In the genomic region with DNA sequence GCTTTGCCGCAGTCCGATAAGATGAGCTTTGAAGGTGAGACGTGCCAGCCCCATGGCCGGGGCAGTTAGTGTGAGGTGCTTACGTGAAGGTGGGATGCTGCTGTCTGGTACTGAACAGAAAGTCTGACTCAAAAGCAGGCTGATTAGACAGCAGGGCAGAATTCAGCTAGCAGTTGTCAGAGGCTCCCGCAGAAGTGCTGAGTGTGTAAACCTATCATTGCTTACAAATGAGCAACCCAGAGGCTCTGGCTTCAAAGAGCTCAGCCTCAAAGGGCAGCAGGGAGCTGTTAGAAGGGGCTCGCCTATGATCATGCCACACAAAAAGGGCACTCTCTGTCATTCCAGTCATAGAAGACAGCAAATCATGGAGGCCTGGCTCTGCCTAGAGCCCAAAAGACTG, we compare ENCODE assay signal across 14 mouse cellular contexts.
DNase-seq lines count a peak whose midpoint lies in the region; ATAC-seq lines count a peak whose summit lies in the region.
"Had no signal": no experiment of that assay in that cellular context is flagged by ENCODE, and none has a peak within 500 bp of the region (broad histone marks: within the 10 kb centered on the region; RNA-seq: fewer than 3 reads in every experiment).

No protein-coding gene starts in this region.

- H3K4me1 ChIP-seq in forebrain, embryonic 14.5 days (ENCODE audit: control insufficient read depth, insufficient read depth, low read length): peaks cover 2% of the 10 kb centered on the region; the same call in 1 of the 2 replicates
- peaks cover 7% of the 10 kb centered on the region for H3K4me1 ChIP-seq in hindbrain, embryonic 12.5 days
- peaks cover 17% of the 10 kb centered on the region for H3K4me1 ChIP-seq in midbrain, embryonic 16.5 days (ENCODE audit: control insufficient read depth, insufficient read depth, low read length)

- no peak overlapping the region for H3K27ac ChIP-seq in forebrain, embryonic 14.5 days (ENCODE audit: low read depth, low read length)
- H3K27ac ChIP-seq in hindbrain, embryonic 12.5 days: peak overlapping the region; percentile 40
- peak overlapping the region; percentile 48 for H3K27ac ChIP-seq in midbrain, embryonic 16.5 days (ENCODE audit: low read length)

- H3K27me3 ChIP-seq in forebrain, embryonic 14.5 days (replicated peaks; ENCODE audit: control insufficient read depth, insufficient read depth, low read length): no peaks in the 10 kb centered on the region
- no peaks in the 10 kb centered on the region for H3K27me3 ChIP-seq in hindbrain, embryonic 12.5 days
- no peaks in the 10 kb centered on the region for H3K27me3 ChIP-seq in midbrain, embryonic 16.5 days (ENCODE audit: control insufficient read depth, insufficient read depth, low read depth, low read length)

- no peak overlapping the region for H3K4me3 ChIP-seq in forebrain, embryonic 14.5 days (ENCODE audit: low read depth, low read length)
- no peak overlapping the region for H3K4me3 ChIP-seq in hindbrain, embryonic 12.5 days
- no peak overlapping the region for H3K4me3 ChIP-seq in midbrain, embryonic 16.5 days (ENCODE audit: low read depth, low read length)

- no peak overlapping the region for H3K4me2 ChIP-seq in forebrain, embryonic 14.5 days (ENCODE audit: low read length)
- no peak overlapping the region for H3K4me2 ChIP-seq in hindbrain, embryonic 12.5 days (replicated peaks)
- no peak overlapping the region for H3K4me2 ChIP-seq in midbrain, embryonic 16.5 days (ENCODE audit: low read length)

- H3K36me3 ChIP-seq in forebrain, embryonic 14.5 days (ENCODE audit: control insufficient read depth, insufficient read depth, low read length): no peaks in the 10 kb centered on the region
- no peaks in the 10 kb centered on the region for H3K36me3 ChIP-seq in hindbrain, embryonic 12.5 days
- H3K36me3 ChIP-seq in midbrain, embryonic 16.5 days (ENCODE audit: control insufficient read depth, insufficient read depth, low read length): no peaks in the 10 kb centered on the region

- 52% methylated on average over 7 of the region's 7 CpGs for WGBS in forebrain, embryonic 14.5 days
- 68% methylated on average over 7 of the region's 7 CpGs for WGBS in hindbrain, embryonic 12.5 days
- 35% methylated on average over 7 of the region's 7 CpGs for WGBS in midbrain, embryonic 16.5 days

- ATAC-seq in forebrain, embryonic 14.5 days: peak; percentile 74
- ATAC-seq in hindbrain, embryonic 12.5 days (ENCODE audit: low FRiP score): peak; percentile 35; the same call in 1 of the 2 replicates
- peak; percentile 93 for ATAC-seq in midbrain, embryonic 16.5 days
- ATAC-seq: intestine, embryonic 16.5 days had no signal

- no peak overlapping the region for H3K9ac ChIP-seq in forebrain, embryonic 14.5 days (ENCODE audit: low read length)
- no peak overlapping the region for H3K9ac ChIP-seq in hindbrain, embryonic 12.5 days
- H3K9ac ChIP-seq in midbrain, embryonic 16.5 days (ENCODE audit: low read depth, low read length): no peak overlapping the region

- no peaks in the 10 kb centered on the region for H3K9me3 ChIP-seq in forebrain, embryonic 14.5 days (replicated peaks; ENCODE audit: control insufficient read depth, low read length)
- H3K9me3 ChIP-seq in hindbrain, embryonic 12.5 days (replicated peaks): no peaks in the 10 kb centered on the region
- no peaks in the 10 kb centered on the region for H3K9me3 ChIP-seq in midbrain, embryonic 16.5 days (replicated peaks; ENCODE audit: control insufficient read depth, low read length, poor library complexity, severe bottlenecking)

- DNase-seq in layer of hippocampus, adult 9-11 months: peak; percentile 10
- no peak for DNase-seq in layer of hippocampus, adult 8-10 months (ENCODE audit: low spot score in 2 of 2)
- peak; percentile 56 for DNase-seq in forebrain, embryonic 14.5 days (ENCODE audit: low spot score)
- DNase-seq in heart, adult 8-10 months (ENCODE audit: low spot score): no peak
- DNase-seq in urinary bladder, adult 2 months (ENCODE audit: low spot score): no peak
- DNase-seq: adrenal gland, postnatal 25 days; cerebellum, adult 9-10 months; gastrocnemius, postnatal 10 days; heart, postnatal 14 days; left cerebral cortex, postnatal 4 days; right cerebral cortex, adult 18-20 months had no signal

Comparison
In these comparisons a context has a peak if more than half of its experiments do, and no peak if none do; other contexts are left out.
1. DNase-seq: peak in layer of hippocampus, adult 9-11 months (single experiment) and forebrain, embryonic 14.5 days (single experiment); none in layer of hippocampus, adult 8-10 months (0 of 2), heart, adult 8-10 months (single experiment) and urinary bladder, adult 2 months (single experiment).
2. ATAC-seq: peak in every context shown above with its lines; median percentile 93 in midbrain, embryonic 16.5 days; 74 in forebrain, embryonic 14.5 days; 35 in hindbrain, embryonic 12.5 days.